Mouse (Mus musculus): ENCODE data around the gene Arl2bp.

The Arl2bp gene

DNA sequence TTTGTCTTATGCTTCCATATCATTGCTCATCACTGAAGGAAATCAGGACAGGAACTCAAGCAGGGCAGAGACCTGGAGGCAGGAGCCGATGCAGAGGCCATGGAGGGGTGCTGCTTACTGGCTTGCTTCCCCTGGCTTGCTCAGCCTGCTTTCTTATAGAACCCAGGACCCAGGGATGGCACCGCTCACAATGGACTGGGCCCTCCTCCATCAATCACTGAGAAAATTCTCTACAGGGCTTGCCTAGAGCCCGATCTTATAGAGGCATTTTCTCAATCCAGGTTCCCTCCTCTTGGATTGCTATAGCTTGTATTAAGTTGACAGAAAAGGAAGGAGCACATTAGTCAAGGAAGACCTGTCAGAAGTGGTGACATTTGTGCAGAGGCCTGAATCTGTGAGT, 30.2 kb downstream of the Arl2bp start:
- no peak for DNase-seq

DNA sequence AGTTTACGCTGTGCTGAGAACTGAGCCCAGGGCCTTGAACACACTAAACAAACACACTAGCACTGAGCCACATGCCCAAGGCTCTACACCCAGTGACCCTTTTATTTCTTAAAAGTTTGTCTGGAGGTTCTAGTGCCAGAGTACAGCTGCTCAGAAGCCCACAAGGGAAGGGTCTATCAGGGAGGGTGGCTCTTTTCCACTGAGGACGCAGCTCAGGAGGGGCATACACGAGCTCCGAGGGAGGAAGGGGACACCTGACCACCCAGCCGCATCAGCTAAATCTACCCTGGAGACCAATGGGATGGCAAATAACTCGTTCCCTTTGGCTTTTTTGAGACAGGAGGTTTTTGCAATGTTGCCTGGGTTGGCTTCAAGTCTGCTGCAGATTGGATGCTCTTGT, 31.6 kb downstream of the Arl2bp start:
- DNase-seq = no peak

DNA sequence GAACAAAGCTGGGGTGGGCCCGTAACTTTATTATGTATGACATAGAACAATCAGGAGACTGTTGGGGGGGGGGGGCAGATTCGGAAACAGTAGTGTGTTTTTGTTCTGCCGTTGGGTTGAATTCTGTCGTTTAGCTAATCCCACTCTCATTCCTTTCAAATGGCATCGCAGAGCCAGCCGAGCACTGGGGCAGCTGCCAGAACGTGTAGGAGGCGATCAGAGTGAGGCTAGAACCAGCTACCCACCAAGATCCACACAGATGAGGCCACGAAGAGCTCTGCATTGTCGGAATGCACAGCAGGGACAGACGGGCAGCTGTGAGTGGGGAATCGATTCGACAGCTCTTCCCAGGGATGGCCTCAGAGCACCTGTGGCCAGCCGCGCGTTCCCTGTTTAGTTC, 33.0 kb downstream of the Arl2bp start:
- DNase-seq = no peak

DNA sequence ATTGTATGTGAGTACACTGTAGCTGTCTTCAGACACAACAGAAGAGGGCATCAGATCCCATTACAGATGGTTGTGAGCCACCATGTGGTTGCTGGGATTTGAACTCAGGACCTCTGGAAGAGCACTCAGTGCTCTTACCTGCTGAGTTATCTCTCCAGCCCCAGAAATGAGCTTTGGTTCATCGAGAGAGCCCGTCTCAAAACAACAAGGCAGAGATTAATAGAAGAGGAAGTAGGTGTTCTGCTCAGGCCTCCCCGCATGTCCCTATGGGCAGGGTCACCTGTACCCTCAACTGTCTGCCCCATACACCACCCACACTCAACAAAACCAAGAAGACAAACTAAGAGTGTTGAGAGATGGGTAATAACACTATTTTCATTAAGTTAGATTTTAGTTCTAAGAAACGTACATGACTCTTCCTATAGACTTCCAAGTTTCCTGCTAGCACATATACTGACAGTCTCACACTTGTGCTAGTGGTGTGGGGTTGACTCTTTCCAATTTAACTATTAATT, 34.1 kb downstream of the Arl2bp start:
- no peak for DNase-seq

DNA sequence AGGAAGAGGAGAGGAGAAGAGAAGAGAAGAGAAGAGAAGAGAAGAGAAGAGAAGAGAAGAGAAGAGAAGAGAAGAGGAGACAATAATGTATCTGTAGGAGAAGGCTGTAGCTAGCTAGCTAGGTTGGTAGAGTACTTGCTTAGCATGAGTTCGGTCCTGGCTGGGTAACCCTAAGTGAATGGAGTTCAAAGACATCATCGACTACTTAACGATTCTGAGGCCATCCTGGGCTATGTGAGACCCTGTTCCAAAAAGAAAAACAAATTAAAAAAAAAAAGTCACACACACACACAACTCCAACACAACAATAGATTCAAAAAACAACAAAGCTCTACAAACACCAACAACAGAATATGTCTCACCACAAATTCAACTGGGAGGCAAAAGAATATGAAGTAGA, 35.8 kb downstream of the Arl2bp start:
- DNase-seq = no peak

DNA sequence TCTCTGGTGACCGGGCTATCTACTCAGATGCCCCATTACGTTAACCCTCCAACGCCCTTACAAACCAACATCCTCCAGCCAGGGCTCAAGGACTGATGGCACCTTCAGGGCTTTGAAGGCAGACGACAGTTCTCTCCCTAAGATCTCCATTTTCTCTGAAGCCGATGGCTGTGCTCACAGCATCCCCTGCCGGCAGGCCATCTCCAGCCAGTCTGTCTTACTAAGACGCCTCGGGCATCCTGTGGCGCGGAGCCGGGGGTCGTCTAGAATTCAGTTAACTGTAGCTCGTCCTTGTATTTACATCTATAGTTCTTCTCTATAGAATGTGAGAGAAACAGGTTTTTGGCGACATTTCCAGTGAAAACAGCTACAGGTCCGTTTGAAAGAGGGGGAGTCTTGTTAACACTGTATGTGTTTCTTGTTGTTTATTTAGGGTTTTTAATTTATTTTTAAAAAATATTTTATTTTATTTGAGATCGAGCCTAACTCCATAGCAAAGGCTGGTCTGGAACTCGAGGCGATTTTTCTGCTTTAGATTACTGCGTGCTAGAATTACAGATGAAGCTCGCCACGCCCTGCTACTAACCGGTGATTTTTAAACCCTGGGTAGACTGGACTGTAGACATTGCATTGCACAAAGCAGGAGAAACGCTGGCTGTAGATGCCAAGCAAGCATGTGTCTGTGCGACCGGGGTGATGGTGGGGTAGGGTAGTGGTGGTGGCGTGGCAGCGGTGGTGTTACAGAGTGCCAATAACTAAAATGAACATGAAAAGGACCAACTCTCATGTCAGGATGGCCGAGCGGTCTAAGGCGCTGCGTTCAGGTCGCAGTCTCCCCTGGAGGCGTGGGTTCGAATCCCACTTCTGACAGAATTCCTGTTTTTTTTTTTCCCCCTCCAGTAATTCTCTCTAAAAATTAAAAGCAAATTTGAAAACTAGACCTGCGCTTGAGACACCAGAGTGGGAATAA, 36.7 kb downstream of the Arl2bp start:
- peak; percentile 77 for DNase-seq

DNA sequence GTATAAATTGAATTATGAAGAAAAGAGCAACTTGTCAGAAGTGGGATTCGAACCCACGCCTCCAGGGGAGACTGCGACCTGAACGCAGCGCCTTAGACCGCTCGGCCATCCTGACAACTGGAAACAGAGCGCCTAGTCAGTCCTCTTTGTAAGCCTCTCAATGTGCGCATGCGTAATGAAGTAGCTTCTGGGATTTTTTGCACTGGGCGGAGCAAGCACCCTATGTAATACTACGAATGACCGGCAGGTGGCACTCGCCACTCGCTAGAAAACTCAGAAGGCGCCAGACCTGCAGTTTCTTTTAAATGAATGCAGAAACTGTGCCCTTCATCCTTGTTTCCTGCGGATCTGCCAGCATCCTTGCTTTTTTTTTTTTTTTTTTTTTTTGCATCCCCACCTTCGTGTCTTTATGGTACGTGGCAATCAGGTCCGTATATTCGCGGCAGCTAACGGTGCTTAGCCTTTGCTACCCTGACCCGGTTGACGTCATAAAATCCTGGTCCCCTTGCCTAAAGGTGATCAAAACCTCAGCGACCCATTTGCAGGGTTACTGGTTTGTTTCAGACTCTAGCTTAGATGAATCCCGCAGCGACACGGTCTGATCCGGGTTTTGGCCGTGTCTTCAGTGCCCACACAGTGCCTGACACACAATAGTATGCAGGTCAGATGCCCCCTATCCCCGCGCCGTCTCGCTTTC, 37.7 kb downstream of the Arl2bp start:
- peak; percentile 99 for DNase-seq

DNA sequence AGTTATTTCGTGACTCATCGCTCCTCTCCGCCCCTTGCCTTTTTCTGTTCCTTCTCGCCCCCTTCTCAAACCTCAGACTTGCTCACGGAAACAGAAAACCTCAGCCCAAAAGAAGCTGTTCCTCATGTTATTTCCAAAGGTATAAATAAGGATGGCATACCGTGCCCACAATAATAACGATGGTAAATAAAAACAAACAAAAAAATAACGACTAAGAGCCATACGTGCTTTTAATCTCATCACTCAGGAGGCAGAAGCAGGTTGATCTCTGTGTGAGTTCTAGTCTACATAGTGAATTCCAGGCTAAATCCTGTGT, 38.2 kb downstream of the Arl2bp start:
- DNase-seq = no peak

DNA sequence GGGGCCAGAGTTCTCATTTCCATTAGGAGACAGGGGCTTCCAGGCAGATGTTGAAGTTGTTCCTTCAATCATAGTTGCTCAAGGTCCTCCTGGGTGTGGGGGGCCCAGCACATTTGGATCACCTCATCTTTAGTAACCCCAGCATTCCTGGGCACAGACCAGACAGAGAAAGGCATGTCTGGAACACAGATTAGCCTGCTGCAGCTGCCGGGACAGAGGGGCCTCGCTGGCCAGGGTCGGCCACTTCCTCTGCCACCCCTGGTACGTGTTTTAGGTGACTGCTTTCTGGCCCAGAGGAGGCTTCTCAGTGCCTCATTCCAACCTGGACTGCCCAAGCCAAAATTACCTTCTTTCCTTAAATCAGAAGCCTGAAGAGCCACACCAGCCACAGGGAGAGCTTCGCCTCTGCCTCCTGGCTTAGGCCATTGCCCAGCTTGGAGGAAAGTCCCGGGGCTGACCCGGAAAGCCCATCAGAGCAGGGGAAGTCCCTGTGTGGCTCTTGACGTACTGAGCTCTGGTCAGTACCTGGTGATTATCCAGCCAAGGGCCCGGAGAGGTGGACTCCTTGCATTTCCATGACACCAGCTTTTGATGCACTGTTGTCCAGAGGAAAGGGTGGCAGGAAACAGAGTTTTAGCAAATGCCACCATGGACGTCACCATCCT, 39.3 kb downstream of the Arl2bp start:
- DNase-seq = no peak

DNA sequence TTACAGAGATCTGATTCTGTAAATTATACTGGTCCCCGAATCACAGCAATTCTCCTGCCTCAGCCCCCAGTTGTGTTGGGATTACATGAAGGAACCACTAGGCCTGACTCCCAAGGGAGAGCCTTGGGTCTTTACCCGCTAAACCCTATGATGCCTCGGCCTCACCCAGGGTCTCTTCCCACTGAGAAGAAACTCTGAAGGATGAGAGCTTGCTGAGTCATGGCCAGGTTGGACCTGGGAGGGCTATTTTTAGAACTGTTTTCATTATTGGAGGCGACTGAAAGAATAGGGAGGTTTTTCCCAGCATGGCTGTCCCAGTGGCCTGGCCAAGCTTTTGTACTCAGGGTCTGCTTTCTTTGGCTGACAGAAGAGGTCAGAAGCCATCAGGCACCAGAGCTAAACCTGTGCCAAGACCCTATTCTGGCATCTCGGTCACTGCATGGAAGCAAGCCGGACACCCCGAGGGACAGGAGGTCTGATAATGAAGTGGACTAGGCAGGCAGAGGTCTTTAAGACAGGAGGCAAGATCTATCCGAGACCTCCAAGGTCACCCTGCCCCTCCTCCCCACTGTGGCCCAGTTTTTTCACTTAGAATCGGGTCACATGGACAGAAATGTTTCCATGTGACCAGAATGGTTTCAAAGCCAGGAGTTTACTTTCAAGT, 40.5 kb downstream of the Arl2bp start:
- no peak for DNase-seq

DNA sequence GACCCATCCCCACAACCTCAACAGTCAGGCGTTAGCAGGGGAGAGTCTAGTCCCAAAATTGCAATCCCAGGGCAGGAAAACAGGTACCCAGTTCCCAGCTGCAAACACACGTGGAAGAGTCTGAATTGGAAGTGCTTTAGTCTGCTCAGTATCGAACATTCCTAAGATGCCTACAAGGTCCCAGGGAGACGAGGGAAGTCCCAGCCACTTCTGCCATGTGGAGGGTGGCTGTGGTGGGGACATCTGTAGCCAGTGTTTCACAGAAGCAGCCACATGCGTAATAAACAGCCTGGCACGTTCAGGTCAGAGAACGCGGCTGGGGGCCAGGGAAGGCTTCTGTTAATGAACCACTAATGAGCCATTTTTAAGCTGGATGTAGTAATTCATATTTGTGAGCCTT, 43.9 kb downstream of the Arl2bp start:
- no peak for DNase-seq

DNA sequence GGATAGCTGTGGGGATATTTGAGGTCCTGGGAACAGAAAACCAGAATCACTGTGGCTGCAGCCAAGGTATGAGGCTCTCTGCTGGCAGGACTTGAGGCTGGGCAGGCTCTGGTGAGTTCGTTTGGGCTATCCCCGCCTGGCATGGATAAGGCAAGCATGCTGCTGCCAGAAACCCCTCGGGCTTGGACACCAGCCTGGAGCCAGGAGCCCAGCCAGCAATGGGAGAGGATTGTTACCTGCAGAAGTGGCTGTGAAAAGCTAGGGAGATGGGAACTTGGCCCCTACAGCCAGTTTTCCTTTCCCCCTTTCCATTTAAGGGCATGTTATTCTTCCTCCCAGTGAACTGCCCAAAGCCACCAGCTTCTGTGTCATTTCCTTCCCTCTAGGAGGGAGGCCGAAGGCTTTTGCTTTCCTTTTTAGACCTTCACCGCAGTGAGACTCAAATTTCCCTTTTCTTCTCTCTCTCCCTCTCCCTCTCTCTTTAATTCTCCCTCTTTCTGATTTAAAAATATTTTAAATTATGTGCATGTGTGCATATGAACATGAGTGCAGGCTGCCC, 44.8 kb downstream of the Arl2bp start:
- DNase-seq = no peak

DNA sequence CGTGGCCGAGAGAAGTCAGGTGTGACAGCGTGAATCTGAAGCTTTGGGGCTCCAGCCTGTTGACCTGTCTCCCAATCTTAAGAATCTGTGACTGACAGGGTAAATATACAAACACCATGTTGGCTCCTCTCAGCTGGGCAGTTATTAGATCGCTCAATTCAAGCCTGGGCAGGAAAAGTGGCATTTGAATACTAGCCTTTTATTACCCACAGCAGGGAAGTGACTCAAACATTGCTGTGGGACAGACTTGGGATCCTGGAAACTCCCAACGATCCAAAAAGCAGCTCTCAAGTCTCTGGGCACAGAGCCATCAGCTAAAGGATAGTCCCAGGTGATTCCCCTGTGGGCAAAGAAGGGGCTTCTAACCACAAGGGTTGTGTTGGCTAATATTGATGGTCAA, 48.2 kb downstream of the Arl2bp start:
- DNase-seq = no peak

DNA sequence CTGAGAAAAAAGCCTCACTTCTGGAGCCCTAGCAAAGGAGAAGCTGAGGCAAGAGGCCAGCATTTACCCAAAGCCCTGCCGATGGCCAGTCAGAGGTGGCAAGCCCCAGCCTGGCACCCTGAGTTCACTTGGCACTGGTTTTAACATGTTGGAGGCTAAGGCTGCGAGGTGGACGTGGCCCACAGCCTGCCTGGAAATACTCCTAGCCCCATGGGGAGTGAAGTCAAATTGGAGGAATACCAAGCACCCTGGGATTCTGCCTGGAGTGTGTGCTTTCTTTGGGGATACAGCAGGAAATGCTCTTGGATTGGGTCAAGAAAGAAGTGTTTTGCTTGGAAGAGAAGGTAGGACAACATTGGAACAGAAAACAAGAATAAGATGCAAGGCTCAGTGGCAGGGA, 49.5 kb downstream of the Arl2bp start:
- no peak for DNase-seq

DNA sequence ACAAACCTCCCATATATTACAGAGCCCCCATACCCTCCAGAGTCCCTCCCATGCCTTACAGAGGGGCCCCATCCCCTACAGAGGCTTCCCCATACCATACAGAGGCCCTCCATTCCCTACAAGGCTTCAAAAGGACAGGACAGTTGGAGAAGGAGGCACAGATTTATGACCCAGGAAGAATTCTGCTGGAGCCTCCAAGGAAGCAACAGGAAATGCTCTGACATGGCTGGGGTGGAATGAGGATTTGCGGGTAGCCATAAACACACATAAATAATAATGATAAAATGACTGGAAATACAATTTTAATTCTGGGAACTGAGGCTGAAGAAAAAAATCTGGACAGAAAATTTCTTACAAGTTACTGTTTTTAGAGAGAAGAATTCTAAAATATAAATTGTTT, 50.4 kb downstream of the Arl2bp start:
- no peak for DNase-seq
